In the genomic region with DNA sequence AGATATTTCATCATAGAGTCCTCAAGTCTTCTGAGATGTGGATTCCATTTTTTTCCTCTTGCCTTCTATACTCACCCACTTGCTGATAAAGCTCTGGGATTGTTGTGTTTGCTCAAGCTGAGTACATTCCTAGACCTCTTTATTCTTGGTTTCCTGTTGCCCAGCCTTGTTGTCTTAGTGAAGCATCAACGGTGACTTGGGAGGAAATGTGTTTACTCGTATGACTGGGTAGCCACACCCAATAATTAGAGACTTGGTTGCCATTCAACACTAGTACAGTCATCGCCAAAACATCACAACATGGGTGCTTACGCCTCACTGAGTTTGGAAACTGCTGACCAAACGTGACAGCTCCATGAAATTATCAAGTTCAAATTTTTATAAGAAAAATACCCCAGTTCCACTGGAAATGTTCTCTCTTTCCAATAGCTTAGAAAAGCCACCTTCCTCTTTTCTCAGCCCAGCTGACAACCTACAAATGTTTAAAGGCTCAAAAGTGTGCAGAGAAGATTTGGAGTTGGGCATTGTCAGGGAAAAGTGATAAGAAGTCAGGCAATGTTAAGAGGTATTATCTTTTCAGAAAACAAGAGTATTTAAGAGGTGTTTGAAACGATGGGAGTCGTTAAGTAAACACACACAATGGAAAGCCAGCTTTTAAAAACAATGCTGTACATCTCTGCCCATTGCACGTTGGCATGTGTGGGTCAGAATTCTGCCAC, we compare ENCODE assay signal across 20 mouse cellular contexts. TPM values are rescaled to one million over a fixed set of nuclear protein-coding genes. Genes with fewer than 3 reads are reported as not detected.
DNase-seq lines count a peak whose midpoint lies in the region; ATAC-seq and TF ChIP-seq lines count a peak whose summit lies in the region.
"Had no signal": no experiment of that assay in that cellular context is flagged by ENCODE, and none has a peak within 500 bp of the region (broad histone marks: within the 10 kb centered on the region; RNA-seq: fewer than 3 reads in every experiment).

No protein-coding gene starts in this region.

- no peak overlapping the region for H3K4me3 ChIP-seq in midbrain, postnatal 0 days (ENCODE audit: low read depth, low read length)
- H3K4me3 ChIP-seq in midbrain, embryonic 10.5 days: no peak overlapping the region
- H3K4me3 ChIP-seq in kidney, embryonic 14.5 days (ENCODE audit: low read length): no peak overlapping the region
- H3K4me3 ChIP-seq in liver, postnatal 0 days (ENCODE audit: low read depth, low read length): no peak overlapping the region
- H3K4me3 ChIP-seq: erythroblast, embryonic 14.5 days; neural tube, embryonic 13.5 days had no signal

- no peaks in the 10 kb centered on the region for H3K36me3 ChIP-seq in midbrain, postnatal 0 days (ENCODE audit: insufficient read depth, low read length)
- H3K36me3 ChIP-seq in midbrain, embryonic 10.5 days: no peaks in the 10 kb centered on the region
- H3K36me3 ChIP-seq in kidney, embryonic 14.5 days (ENCODE audit: control insufficient read depth, insufficient read depth, low read length): no peaks in the 10 kb centered on the region
- H3K36me3 ChIP-seq in liver, postnatal 0 days (replicated peaks; ENCODE audit: insufficient read depth, low read length): no peaks in the 10 kb centered on the region
- H3K36me3 ChIP-seq: neural tube, embryonic 13.5 days had no signal

- H3K4me1 ChIP-seq in midbrain, postnatal 0 days (ENCODE audit: insufficient read depth, low read length): no peaks in the 10 kb centered on the region
- peaks cover 10% of the 10 kb centered on the region for H3K4me1 ChIP-seq in midbrain, embryonic 10.5 days
- H3K4me1 ChIP-seq in kidney, embryonic 14.5 days (ENCODE audit: control insufficient read depth, insufficient read depth, low read length): no peaks in the 10 kb centered on the region
- H3K4me1 ChIP-seq in liver, postnatal 0 days (ENCODE audit: insufficient read depth): no peaks in the 10 kb centered on the region
- H3K4me1 ChIP-seq: neural tube, embryonic 13.5 days had no signal

- no peak overlapping the region for H3K27ac ChIP-seq in midbrain, postnatal 0 days (ENCODE audit: low read depth, low read length)
- no peak overlapping the region for H3K27ac ChIP-seq in midbrain, embryonic 10.5 days (replicated peaks)
- no peak overlapping the region for H3K27ac ChIP-seq in kidney, embryonic 14.5 days (ENCODE audit: low read depth, low read length)
- H3K27ac ChIP-seq in liver, postnatal 0 days (ENCODE audit: low read depth): no peak overlapping the region
- H3K27ac ChIP-seq: neural tube, embryonic 13.5 days had no signal

- DNase-seq in cerebellum, postnatal 10 days: peak; percentile 59 to 70
- no peak for DNase-seq in cerebellum, adult 9-10 months
- peak; percentile 43 for DNase-seq in midbrain, postnatal 0 days (ENCODE audit: low spot score)
- no peak for DNase-seq in midbrain, embryonic 10.5 days (ENCODE audit: low spot score)
- peak; percentile 80 for DNase-seq in induced T-regulatory cell, adult 2 months (ENCODE audit: low read depth)
- no peak for DNase-seq in yolk sac, embryonic 10.5 days (ENCODE audit: low spot score)
- DNase-seq in liver, postnatal 0 days: no peak
- DNase-seq: adrenal gland, adult 8-10 months; heart, postnatal 36 days; kidney, postnatal 25 days; lung, embryonic 14.5 days; midbrain, embryonic 14.5 days; right cerebral cortex, postnatal 14 days; thymus, postnatal 25 days had no signal

- WGBS in midbrain, postnatal 0 days: 77% methylated on average over 8 of the region's 8 CpGs
- 75% methylated on average over 8 of the region's 8 CpGs for WGBS in midbrain, embryonic 10.5 days
- 63% methylated on average over 8 of the region's 8 CpGs for WGBS in kidney, embryonic 14.5 days
- 39% methylated on average over 8 of the region's 8 CpGs for WGBS in liver, postnatal 0 days (ENCODE audit: insufficient replicate concordance)

- H3K4me2 ChIP-seq in midbrain, postnatal 0 days (ENCODE audit: low read depth, low read length, poor library complexity, severe bottlenecking): no peak overlapping the region
- no peak overlapping the region for H3K4me2 ChIP-seq in kidney, embryonic 14.5 days (replicated peaks; ENCODE audit: low read depth, low read length)
- H3K4me2 ChIP-seq in liver, postnatal 0 days (ENCODE audit: low read depth, low read length): no peak overlapping the region
- H3K4me2 ChIP-seq: lung, embryonic 14.5 days; neural tube, embryonic 13.5 days had no signal

- no peak for TF ChIP-seq EP300 in liver, postnatal 0 days (IDR thresholded peaks at IDR 0.05; ENCODE audit: low read depth)

- H3K9ac ChIP-seq in midbrain, postnatal 0 days (replicated peaks; ENCODE audit: low read length, poor library complexity, severe bottlenecking): no peak overlapping the region
- H3K9ac ChIP-seq in kidney, embryonic 14.5 days (ENCODE audit: low read depth, low read length): no peak overlapping the region
- no peak overlapping the region for H3K9ac ChIP-seq in liver, postnatal 0 days (replicated peaks)
- H3K9ac ChIP-seq: lung, embryonic 14.5 days; neural tube, embryonic 13.5 days had no signal

- no peak for TF ChIP-seq CTCF in midbrain, postnatal 0 days (IDR thresholded peaks at IDR 0.05)
- TF ChIP-seq CTCF in liver, postnatal 0 days (IDR thresholded peaks at IDR 0.05; ENCODE audit: low read depth): no peak

- H3K9me3 ChIP-seq in midbrain, postnatal 0 days (ENCODE audit: low read length): no peaks in the 10 kb centered on the region
- H3K9me3 ChIP-seq in midbrain, embryonic 10.5 days (replicated peaks): peaks cover 3% of the 10 kb centered on the region
- no peaks in the 10 kb centered on the region for H3K9me3 ChIP-seq in kidney, embryonic 14.5 days (ENCODE audit: control insufficient read depth, low read length)
- no peaks in the 10 kb centered on the region for H3K9me3 ChIP-seq in liver, postnatal 0 days (ENCODE audit: low read length)
- H3K9me3 ChIP-seq: neural tube, embryonic 13.5 days had no signal

- H3K27me3 ChIP-seq in midbrain, postnatal 0 days (ENCODE audit: insufficient read depth, low read length): no peaks in the 10 kb centered on the region
- no peaks in the 10 kb centered on the region for H3K27me3 ChIP-seq in midbrain, embryonic 10.5 days (ENCODE audit: low read depth, poor library complexity, severe bottlenecking)
- H3K27me3 ChIP-seq in kidney, embryonic 14.5 days (ENCODE audit: control insufficient read depth, insufficient read depth, low read length): no peaks in the 10 kb centered on the region
- no peaks in the 10 kb centered on the region for H3K27me3 ChIP-seq in liver, postnatal 0 days (ENCODE audit: insufficient read depth, low read length)
- H3K27me3 ChIP-seq: neural tube, embryonic 13.5 days had no signal

- no peak for ATAC-seq in midbrain, postnatal 0 days (ENCODE audit: low FRiP score)
- ATAC-seq in kidney, embryonic 14.5 days (ENCODE audit: low FRiP score, low TSS enrichment): no peak
- ATAC-seq in liver, postnatal 0 days: no peak
- ATAC-seq: intestine, embryonic 16.5 days had no signal

RNA-seq across cellular contexts. Expression of a gene that starts 26.3 kb away (rescaled TPM):
- 39.4 and 39.7 TPM in 2 replicates for total RNA-seq in midbrain, postnatal 0 days (2014; rRNA removed)
- polyA plus RNA-seq in midbrain, postnatal 0 days (2015; fragmentation: Nextera tagmentation; extraction: Ambion mirVana): 45.8 and 46.1 TPM in 2 replicates
- polyA plus RNA-seq in midbrain, embryonic 10.5 days (2016; fragmentation: Nextera tagmentation; extraction: Ambion mirVana): 18.5 and 18.6 TPM in 2 replicates
- polyA plus RNA-seq in kidney, embryonic 14.5 days (2014; fragmentation: Nextera tagmentation; extraction: Ambion mirVana): 34.4 and 36.0 TPM in 2 replicates
- 11.8 and 13.5 TPM in 2 replicates for polyA plus RNA-seq in liver, postnatal 0 days (2015; fragmentation: Nextera tagmentation; extraction: Ambion mirVana)

RNA-seq across cellular contexts. Expression of a gene that starts 27.0 kb away (rescaled TPM):
- not detected in 2 replicates for total RNA-seq in midbrain, postnatal 0 days (2014; rRNA removed)
- not detected in 2 replicates for polyA plus RNA-seq in midbrain, postnatal 0 days (2015; fragmentation: Nextera tagmentation; extraction: Ambion mirVana)
- not detected in 2 replicates for polyA plus RNA-seq in midbrain, embryonic 10.5 days (2016; fragmentation: Nextera tagmentation; extraction: Ambion mirVana)
- polyA plus RNA-seq in kidney, embryonic 14.5 days (2014; fragmentation: Nextera tagmentation; extraction: Ambion mirVana): not detected in 2 replicates
- not detected in 2 replicates for polyA plus RNA-seq in liver, postnatal 0 days (2015; fragmentation: Nextera tagmentation; extraction: Ambion mirVana)
- total RNA-seq: adrenal gland, adult 8-10 months; heart, postnatal 36 days had no signal
- polyA plus RNA-seq: cortical plate, adult 2 months; erythroblast, embryonic 14.5 days; intestine, embryonic 16.5 days; limb, embryonic 14.5 days; lung, embryonic 14.5 days; midbrain, embryonic 14.5 days; neural tube, embryonic 13.5 days had no signal

RNA-seq across cellular contexts. Expression of a gene that starts 59.5 kb away (rescaled TPM):
- total RNA-seq in midbrain, postnatal 0 days (2014; rRNA removed): 69.7 and 70.9 TPM in 2 replicates
- polyA plus RNA-seq in midbrain, postnatal 0 days (2015; fragmentation: Nextera tagmentation; extraction: Ambion mirVana): 61.1 and 64.2 TPM in 2 replicates
- polyA plus RNA-seq in midbrain, embryonic 10.5 days (2016; fragmentation: Nextera tagmentation; extraction: Ambion mirVana): 58.1 and 61.7 TPM in 2 replicates
- 57.0 and 83.3 TPM in 2 replicates for polyA plus RNA-seq in kidney, embryonic 14.5 days (2014; fragmentation: Nextera tagmentation; extraction: Ambion mirVana)
- 24.8 and 26.4 TPM in 2 replicates for polyA plus RNA-seq in liver, postnatal 0 days (2015; fragmentation: Nextera tagmentation; extraction: Ambion mirVana)

Comparison
In these comparisons a context has a peak if more than half of its experiments do, and no peak if none do; other contexts are left out.
1. DNase-seq: peak in cerebellum, postnatal 10 days (2 of 2), midbrain, postnatal 0 days (single experiment) and induced T-regulatory cell, adult 2 months (single experiment); none in cerebellum, adult 9-10 months (single experiment), midbrain, embryonic 10.5 days (single experiment), yolk sac, embryonic 10.5 days (single experiment) and liver, postnatal 0 days (single experiment).